Mouse (Mus musculus) lung, embryonic 16.5 days (tissue): ENCODE measurements at regions not wholly inside any gene's neighbourhood (a gene's known extent, or its start where the extent isn't known, plus 50 kb on each side); places are given as distances from the start of the nearest gene placed in this dataset.

Experiments used
- ATAC-seq: fragments of 200-750 bp; cut with Nextera tagmentation; 2 replicates; pipeline ENCODE4 v1.8.0; 2017; ENCODE audit warnings: low read depth, mild to moderate bottlenecking, moderate library complexity
- H3K27ac ChIP-seq: fragments of 300-500 bp; sonication (generic); 2 replicates; pipeline ENCODE4 v1.5.1; 2014; ENCODE audit warnings: mild to moderate bottlenecking, control low read depth, low read length
- H3K27me3 ChIP-seq: fragments of 300-500 bp; sonication (generic); 2 replicates; pipeline ENCODE4 v1.6.1; 2014; ENCODE audit warnings: low read depth, low read length, mixed read lengths; ENCODE audit not compliant: control insufficient read depth, insufficient read depth
- H3K36me3 ChIP-seq: fragments of 300-500 bp; sonication (generic); 2 replicates; pipeline ENCODE4 v1.6.1; 2014; ENCODE audit warnings: low read length; ENCODE audit not compliant: control insufficient read depth, insufficient read depth
- H3K4me1 ChIP-seq: fragments of 300-500 bp; sonication (generic); replicated peaks from 2 replicates; pipeline ENCODE4 v1.6.1; 2014; ENCODE audit warnings: low read length, mixed read lengths; ENCODE audit not compliant: control insufficient read depth, insufficient read depth
- H3K4me2 ChIP-seq: fragments of 300-500 bp; sonication (generic); 2 replicates; pipeline ENCODE4 v1.6.1; 2014; ENCODE audit warnings: low read depth, low read length, control low read depth
- H3K4me3 ChIP-seq: fragments of 300-500 bp; sonication (generic); 2 replicates; pipeline ENCODE4 v1.5.1; 2014; ENCODE audit warnings: mild to moderate bottlenecking, low read length, control low read depth
- H3K9ac ChIP-seq: fragments of 300-500 bp; sonication (generic); 2 replicates; pipeline ENCODE4 v1.6.1; 2014; ENCODE audit warnings: low read length, control low read depth
- H3K9me3 ChIP-seq: fragments of 300-500 bp; sonication (generic); 2 replicates; pipeline ENCODE4 v1.6.1; 2016; ENCODE audit warnings: low read length; ENCODE audit not compliant: control insufficient read depth
- WGBS: fragments of 180-500 bp; shearing (Covaris S2); extraction: QIAGEN DNeasy Blood & Tissue Kit; methylation state at CpG from one replicate; pipeline ENCODE4 v1.1.7; 2014; 5-methylcytosine and 5-hydroxymethylcytosine counted together

DNA sequence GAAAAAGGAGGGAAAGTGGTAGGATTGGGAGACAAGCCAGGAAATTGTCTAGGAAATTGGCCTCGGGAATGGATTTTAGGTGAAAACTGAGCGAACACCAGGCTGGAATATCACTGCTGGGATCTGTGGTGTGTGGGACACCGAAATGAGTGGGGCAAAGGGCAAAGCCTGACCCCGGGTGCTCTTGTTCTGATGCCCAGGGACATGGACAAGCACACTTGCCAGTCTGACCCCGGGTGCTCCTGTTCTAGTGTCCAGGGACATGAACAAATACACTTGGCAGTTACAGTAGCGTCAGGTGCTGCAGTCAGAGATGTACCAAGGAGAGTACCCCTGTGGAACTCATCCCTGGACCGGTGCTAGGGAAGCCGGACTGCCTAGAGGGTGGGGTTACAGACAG lies 354.4 kb downstream of the Foxo1 start:
- WGBS: 80% methylated on average over 8 of the region's 8 CpGs
- no peak for ATAC-seq
- Histone ChIP-seq H3K9me3 (no peaks in the 10 kb centered on the region), H3K36me3 (no peaks in the 10 kb centered on the region), H3K4me3 (no peak overlapping the region), H3K27ac (no peak overlapping the region), H3K27me3 (no peaks in the 10 kb centered on the region), H3K4me1 (no peaks in the 10 kb centered on the region), H3K4me2 (no peak overlapping the region), H3K9ac (no peak overlapping the region)

DNA sequence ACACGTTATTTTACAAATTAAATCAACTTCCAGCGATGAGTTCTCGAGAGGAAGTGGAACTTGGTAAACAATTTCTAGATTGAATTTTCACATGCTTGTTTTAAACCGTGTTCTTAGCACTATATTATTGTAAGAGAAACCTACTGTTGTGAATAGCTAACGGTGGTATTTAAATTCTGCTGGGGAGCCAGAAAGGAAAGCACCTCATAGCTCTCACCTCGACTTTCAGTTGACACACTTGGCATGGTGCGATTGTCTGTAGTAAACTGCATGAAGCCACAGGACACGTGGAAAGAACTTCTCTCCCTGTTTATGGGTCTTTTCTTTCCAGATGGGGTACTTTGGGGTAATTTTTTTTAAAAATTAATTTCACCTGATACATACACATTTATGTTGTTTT lies 353.8 kb downstream of the Foxo1 start:
- H3K4me3 ChIP-seq: no peak overlapping the region
- WGBS: 71% methylated on average over 8 of the region's 8 CpGs
- no peak overlapping the region for H3K4me2 ChIP-seq
- H3K4me1 ChIP-seq: no peaks in the 10 kb centered on the region
- ATAC-seq: no peak
- no peak overlapping the region for H3K27ac ChIP-seq
- no peaks in the 10 kb centered on the region for H3K27me3 ChIP-seq
- no peaks in the 10 kb centered on the region for H3K9me3 ChIP-seq
- H3K36me3 ChIP-seq: no peaks in the 10 kb centered on the region
- no peak overlapping the region for H3K9ac ChIP-seq

DNA sequence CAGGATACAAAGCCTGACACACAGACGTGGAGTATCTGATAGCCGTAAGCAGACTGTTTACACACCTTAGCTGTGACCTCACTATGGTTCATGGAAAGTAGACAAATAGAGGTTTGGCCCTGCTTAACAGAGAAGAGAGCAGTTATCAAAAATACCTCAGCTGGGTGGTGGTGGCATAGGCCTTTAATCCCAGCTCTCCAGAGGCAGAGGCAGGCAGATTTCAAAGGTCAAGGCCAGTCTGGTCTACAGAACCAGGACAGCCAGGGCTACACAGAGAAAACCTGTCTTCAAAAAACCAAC lies 350.7 kb downstream of the Foxo1 start:
- Histone ChIP-seq H3K4me1 (no peaks in the 10 kb centered on the region), H3K4me3 (no peak overlapping the region), H3K36me3 (no peaks in the 10 kb centered on the region), H3K9me3 (no peaks in the 10 kb centered on the region), H3K4me2 (no peak overlapping the region), H3K9ac (no peak overlapping the region), H3K27me3 (no peaks in the 10 kb centered on the region), H3K27ac (no peak overlapping the region)
- 67% methylated on average over 2 of the region's 2 CpGs for WGBS
- no peak for ATAC-seq

DNA sequence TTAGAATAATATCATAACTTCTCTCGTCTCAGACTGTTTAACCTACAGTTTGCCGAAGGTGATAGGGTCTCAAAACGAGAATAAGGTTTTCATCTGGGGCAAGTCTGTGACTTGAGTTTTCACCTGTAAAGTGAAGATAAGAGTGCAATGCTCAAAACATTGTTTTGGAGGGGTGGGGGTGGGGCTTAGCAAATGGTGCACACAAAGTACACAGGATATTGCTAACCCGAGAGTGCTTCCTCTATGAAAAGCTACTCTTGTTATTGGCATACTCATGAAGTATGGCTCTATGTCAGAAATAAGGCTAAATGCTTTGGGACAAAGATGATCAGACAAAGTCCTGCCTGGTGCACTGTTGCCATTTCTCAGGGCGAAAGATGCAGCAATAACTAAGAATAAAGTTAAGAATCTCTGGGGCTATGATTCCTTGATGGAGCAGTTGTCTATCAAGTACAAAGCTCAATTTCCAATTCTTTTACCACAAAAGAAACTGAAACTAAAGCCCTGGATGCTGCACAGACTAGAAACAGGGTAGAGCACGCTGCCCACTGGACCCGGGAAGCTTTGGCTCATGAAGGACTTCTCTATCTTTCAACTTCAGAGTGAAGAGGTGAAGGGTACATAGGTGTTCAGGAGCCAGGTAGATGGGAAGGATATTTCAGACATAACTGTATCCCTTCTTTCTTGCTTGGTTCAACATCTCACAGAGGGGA lies 350.2 kb downstream of the Foxo1 start:
- Histone ChIP-seq H3K9ac (no peak overlapping the region), H3K4me2 (no peak overlapping the region), H3K27ac (no peak overlapping the region), H3K4me3 (no peak overlapping the region), H3K36me3 (no peaks in the 10 kb centered on the region), H3K27me3 (no peaks in the 10 kb centered on the region), H3K9me3 (no peaks in the 10 kb centered on the region), H3K4me1 (no peaks in the 10 kb centered on the region)
- ATAC-seq: no peak
- WGBS: 65% methylated on average over 7 of the region's 7 CpGs

DNA sequence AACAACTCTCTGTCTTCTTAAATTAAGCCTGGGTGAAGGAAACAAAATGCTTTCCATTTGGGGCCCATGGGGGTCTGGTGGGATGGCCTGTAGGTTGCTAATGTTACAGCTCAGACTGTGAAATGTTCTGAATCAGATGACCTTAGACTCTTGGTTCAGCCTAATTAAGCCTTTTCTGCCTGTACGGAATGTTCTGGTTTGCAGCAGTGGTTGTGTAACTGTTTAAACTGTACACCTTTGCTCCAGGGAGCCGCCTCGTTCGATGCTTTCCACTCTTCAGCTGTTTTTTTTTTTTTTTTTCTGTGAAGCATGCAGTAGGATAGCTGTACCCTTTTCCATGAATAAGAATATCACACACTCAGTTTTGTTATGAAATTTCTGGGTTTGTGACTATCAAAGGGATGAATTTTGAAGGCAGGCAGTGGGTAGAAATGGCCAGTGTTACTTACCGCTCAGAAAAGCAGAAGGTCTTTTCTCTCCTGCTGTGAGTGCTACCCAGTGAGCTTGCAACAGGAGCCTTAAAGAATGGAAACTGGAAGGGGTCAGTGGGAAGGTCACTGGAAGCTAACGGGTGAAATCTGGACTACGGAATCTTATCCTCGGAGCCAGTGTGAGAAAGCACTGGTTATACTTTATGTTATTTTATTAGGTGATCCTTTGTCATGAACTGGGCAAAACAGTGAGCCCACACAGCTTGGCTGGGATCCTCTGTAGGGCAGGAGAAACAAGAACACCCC lies 349.4 kb downstream of the Foxo1 start:
- WGBS: 55% methylated on average over 8 of the region's 8 CpGs

DNA sequence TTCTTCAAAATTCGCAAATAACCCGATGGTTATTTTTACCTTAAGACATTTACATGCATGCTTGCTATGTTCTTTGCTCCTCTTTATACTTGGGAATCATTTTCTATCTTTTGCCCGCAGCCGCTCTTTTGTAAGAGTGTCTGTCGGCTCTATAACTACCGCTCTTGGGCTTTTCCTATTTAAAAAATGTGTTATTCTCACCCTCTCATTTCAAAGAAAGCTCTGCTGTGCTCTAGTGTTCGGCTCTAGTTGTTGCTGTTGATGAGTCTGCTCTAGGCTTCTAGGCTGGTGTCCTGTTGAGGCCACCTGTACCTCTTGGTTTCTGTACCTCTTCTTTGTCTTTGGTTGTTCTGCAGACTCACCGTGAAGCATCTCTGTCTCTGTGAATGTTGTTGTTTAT lies 343.7 kb downstream of the Foxo1 start:
- H3K4me1 ChIP-seq: no peaks in the 10 kb centered on the region
- H3K9me3 ChIP-seq: no peaks in the 10 kb centered on the region
- no peak overlapping the region for H3K9ac ChIP-seq
- no peak overlapping the region for H3K27ac ChIP-seq
- no peak for ATAC-seq
- 91% methylated on average over 8 of the region's 8 CpGs for WGBS
- no peak overlapping the region for H3K4me3 ChIP-seq
- H3K4me2 ChIP-seq: no peak overlapping the region
- H3K27me3 ChIP-seq: no peaks in the 10 kb centered on the region
- H3K36me3 ChIP-seq: no peaks in the 10 kb centered on the region

More for the DNA sequence above, 349.4 kb downstream of the Foxo1 start:
- H3K27me3 ChIP-seq: no peaks in the 10 kb centered on the region
- H3K9me3 ChIP-seq: no peaks in the 10 kb centered on the region
- H3K27ac ChIP-seq: no peak overlapping the region
- ATAC-seq: no peak
- H3K9ac ChIP-seq: no peak overlapping the region
- H3K36me3 ChIP-seq: no peaks in the 10 kb centered on the region
- H3K4me3 ChIP-seq: no peak overlapping the region
- no peaks in the 10 kb centered on the region for H3K4me1 ChIP-seq
- H3K4me2 ChIP-seq: no peak overlapping the region

DNA sequence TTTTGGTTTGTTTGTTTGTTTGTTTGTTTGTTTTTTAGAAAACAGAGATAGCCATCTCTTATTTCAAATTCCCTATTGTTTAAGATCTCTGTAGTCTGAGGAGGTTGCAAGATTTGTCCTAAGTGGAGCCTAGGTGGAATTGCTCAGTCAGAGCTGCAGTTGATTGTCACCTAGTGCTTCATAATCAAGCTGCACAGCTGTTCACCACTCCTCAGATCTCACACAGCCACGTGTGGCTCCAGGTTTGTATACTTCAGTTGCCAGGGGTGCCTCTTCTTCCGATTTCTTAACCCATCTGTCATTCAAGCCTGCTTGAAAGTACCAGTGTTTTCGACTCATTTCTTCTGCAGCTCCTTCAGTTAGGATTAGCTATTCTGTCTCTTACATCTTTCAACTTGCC lies 342.3 kb downstream of the Foxo1 start:
- no peaks in the 10 kb centered on the region for H3K4me1 ChIP-seq
- ATAC-seq: no peak

DNA sequence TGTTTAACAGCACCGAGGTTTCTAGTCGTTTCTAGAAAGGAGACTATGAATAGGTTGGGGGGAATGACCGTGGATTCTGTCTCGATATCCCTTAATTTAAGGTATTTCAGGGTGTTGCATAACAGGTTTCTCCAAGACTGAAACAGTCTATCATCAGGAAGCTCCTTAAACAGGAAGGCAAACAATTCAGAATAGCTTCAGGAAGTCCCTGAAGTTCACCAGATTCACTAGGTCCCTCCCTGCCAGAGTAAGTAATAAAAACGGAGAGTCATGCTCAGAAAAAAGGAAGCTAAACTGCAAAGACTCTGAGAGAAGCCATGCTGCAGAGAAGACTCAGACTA lies 339.9 kb downstream of the Foxo1 start:
- no peak for ATAC-seq
- Histone ChIP-seq H3K4me3 (no peak overlapping the region), H3K9me3 (no peaks in the 10 kb centered on the region), H3K9ac (no peak overlapping the region), H3K27me3 (no peaks in the 10 kb centered on the region), H3K4me2 (no peak overlapping the region), H3K27ac (no peak overlapping the region), H3K36me3 (no peaks in the 10 kb centered on the region), H3K4me1 (no peaks in the 10 kb centered on the region)
- WGBS: 70% methylated on average over 5 of the region's 5 CpGs

More for the DNA sequence above, 342.3 kb downstream of the Foxo1 start:
- no peak overlapping the region for H3K4me2 ChIP-seq
- H3K9ac ChIP-seq: no peak overlapping the region
- 49% methylated on average over 3 of the region's 3 CpGs for WGBS
- no peak overlapping the region for H3K27ac ChIP-seq
- H3K36me3 ChIP-seq: no peaks in the 10 kb centered on the region
- H3K9me3 ChIP-seq: no peaks in the 10 kb centered on the region
- no peaks in the 10 kb centered on the region for H3K27me3 ChIP-seq
- H3K4me3 ChIP-seq: no peak overlapping the region

DNA sequence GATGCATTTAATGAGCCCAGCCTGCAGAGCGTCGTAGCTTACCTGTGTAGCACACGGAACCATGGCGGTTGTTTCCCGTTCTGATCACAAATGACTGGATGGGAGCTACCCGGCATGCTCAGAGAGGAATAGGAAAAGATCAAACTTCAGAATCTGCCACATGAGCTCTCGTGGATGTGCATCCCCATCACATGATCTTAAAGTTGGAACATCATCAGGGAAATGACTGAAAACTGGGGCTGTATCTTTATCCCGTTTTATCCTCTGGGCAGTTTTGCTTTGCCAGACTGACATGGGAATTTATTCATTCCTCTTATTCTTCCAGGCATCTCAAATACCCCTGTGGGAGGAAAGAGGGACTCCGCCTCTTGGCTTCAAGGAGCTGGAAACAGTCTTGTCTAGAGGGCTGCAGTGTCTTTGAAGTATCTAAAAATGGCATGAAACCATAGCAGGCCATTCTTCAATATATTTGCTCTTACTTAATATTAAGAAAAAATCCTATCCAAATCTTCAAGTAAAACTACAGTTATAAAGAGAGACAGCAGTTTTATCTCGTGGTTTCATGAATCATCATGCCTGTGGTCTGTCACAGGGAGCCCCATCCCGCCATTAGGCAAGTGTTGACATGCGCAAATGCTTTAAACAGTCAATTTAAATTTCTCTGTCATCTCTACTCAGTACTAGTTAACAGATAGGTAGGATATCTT lies 339.4 kb downstream of the Foxo1 start:
- 70% methylated on average over 12 of the region's 12 CpGs for WGBS
- Histone ChIP-seq H3K4me1 (no peaks in the 10 kb centered on the region), H3K36me3 (no peaks in the 10 kb centered on the region), H3K27ac (no peak overlapping the region), H3K27me3 (no peaks in the 10 kb centered on the region), H3K9me3 (no peaks in the 10 kb centered on the region), H3K4me3 (no peak overlapping the region), H3K4me2 (no peak overlapping the region), H3K9ac (no peak overlapping the region)
- no peak for ATAC-seq
